Mouse (Mus musculus): ENCODE measurements around the gene Barhl1. TPM values are rescaled to one million over a fixed set of nuclear protein-coding genes. Genes with fewer than 3 reads are reported as not detected.
A peak's percentile ranks its signal among the peaks of the same experiment; 100 is the strongest.

Barhl1 gene
- 13.5 and 17.4 TPM in 2 replicates for polyA plus RNA-seq (2016; fragmentation: Nextera tagmentation; extraction: Ambion mirVana)

DNA sequence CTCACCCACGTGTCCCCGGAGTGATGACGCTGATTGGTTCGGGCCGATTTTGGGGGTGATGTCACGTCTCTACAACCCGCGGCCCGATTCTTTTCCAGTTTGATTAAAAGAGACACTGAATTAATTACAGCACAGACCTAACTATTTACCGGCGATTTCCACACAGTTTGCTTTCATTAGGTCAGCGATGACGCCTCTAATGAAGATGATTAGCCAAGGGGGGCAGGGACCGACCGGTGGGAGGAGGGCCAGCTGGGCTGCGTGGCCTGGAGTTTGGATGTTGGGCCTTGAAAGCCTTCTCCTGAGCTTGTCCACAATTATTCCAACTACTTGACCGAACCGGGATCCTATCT is at the start of gene Barhl1:
Gene Barhl1 (minus strand): TSS at position 156 of the 353 bp plus-strand sequence.
- H3K27me3 ChIP-seq (replicated peaks): peaks cover 96% of the 10 kb centered on the region
- H3K27ac ChIP-seq: 0 out of 2 replicates have a peak within 1 kb of the TSS, but pooled peaks have one; percentile 7
- H3K9me3 ChIP-seq: no peaks in the 10 kb centered on the region
- H3K9ac ChIP-seq: 0 out of 2 replicates have a peak within 1 kb of the TSS, but pooled peaks have one; percentile 29
- H3K36me3 ChIP-seq: no peaks in the 10 kb centered on the region
- peak within 1 kb of the TSS; percentile 32 for H3K4me3 ChIP-seq
- H3K4me2 ChIP-seq (replicated peaks): peak within 1 kb of the TSS; percentile 57
- H3K4me1 ChIP-seq: peaks cover 24% of the 10 kb centered on the region
- no peak for ATAC-seq (ENCODE audit: low FRiP score, low read depth)
- 1% methylated on average over 18 of the region's 18 CpGs for WGBS

DNA sequence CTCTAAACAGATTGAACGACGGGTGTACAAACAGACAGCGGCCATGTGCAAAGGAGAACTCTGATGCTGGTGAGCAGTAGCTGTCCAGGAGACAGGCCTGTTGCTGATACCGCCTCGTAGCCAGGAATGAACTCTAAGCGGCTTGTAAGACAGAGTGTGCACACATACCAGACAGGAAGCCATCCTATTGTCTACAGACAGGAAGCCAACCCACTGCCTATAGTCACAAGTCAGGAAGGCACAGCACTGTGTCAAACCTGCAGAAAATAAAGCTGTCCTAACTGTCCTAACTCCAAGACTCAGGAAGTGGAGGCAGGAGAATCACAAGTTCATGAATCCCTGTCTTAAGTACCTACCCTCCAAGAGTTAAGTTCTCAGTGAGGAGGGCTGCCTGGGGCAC is 47.1 kb upstream of the Barhl1 start:
- 84% methylated on average over 6 of the region's 6 CpGs for WGBS
- no peaks in the 10 kb centered on the region for H3K36me3 ChIP-seq
- H3K9ac ChIP-seq: no peak overlapping the region

DNA sequence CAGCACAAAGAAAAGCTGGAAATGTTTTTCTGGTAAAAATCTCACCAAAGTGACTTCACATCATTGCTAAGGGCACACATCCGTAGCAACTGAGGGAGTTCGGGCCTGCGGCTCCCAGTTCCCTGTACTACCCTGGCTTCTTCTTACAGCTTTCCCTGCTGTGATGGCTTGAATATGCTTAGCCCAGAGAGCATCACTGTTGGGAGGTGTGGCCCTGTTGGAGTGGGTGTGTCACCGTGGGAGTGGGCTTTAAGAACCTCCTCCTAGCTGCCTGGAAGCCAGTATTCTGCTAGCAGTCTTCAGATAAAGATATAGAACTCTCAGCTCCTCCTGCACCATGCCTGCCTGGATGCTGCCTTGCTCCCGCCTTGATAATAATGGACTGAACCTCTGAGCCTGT is 45.2 kb upstream of the Barhl1 start:
- Histone ChIP-seq H3K36me3 (no peaks in the 10 kb centered on the region), H3K4me1 (peaks cover 13% of the 10 kb centered on the region), H3K27ac (no peak overlapping the region), H3K4me2 (replicated peaks) (no peak overlapping the region), H3K9me3 (no peaks in the 10 kb centered on the region), H3K9ac (no peak overlapping the region), H3K4me3 (no peak overlapping the region), H3K27me3 (replicated peaks) (peaks cover 52% of the 10 kb centered on the region)
- 64% methylated on average over 5 of the region's 5 CpGs for WGBS
- no peak for ATAC-seq (ENCODE audit: low FRiP score, low read depth)

More for the DNA sequence above, 47.1 kb upstream of the Barhl1 start:
- Histone ChIP-seq H3K27me3 (replicated peaks) (peaks cover 71% of the 10 kb centered on the region), H3K27ac (no peak overlapping the region), H3K4me1 (peaks cover 26% of the 10 kb centered on the region), H3K4me2 (replicated peaks) (no peak overlapping the region), H3K4me3 (no peak overlapping the region), H3K9me3 (no peaks in the 10 kb centered on the region)
- ATAC-seq (ENCODE audit: low FRiP score, low read depth): no peak

DNA sequence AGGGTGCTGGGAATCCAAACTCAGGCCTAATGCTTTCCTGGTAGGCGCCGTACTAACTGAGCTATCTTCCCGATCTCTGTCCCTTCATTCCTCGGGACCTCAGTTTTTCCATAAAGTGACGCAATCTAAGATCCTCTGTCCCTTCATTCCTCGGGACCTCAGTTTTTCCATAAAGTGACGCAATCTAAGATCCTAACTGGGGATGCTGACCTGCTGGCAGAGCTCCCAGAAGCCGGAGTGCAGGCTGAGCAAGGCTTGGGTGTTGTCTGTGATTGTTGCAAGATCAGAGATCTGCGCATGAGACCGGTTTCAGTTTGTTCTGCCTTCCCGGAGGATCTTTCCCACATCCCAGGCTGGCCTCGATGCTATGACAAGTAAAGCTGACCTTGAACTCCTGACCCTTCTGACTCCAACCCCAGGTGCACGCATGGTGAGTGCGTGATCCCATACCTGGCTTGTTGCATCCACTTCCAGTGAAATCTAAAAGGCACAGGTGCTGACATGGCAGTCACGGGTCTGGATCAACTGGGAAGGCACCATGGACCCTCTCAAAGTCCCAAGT is 44.6 kb upstream of the Barhl1 start:
- Histone ChIP-seq H3K4me2 (replicated peaks) (no peak overlapping the region), H3K27me3 (replicated peaks) (peaks cover 53% of the 10 kb centered on the region), H3K27ac (no peak overlapping the region), H3K9ac (no peak overlapping the region), H3K4me3 (no peak overlapping the region), H3K36me3 (no peaks in the 10 kb centered on the region), H3K9me3 (no peaks in the 10 kb centered on the region), H3K4me1 (peaks cover 8% of the 10 kb centered on the region)
- WGBS: 90% methylated on average over 15 of the region's 15 CpGs
- ATAC-seq (ENCODE audit: low FRiP score, low read depth): no peak

DNA sequence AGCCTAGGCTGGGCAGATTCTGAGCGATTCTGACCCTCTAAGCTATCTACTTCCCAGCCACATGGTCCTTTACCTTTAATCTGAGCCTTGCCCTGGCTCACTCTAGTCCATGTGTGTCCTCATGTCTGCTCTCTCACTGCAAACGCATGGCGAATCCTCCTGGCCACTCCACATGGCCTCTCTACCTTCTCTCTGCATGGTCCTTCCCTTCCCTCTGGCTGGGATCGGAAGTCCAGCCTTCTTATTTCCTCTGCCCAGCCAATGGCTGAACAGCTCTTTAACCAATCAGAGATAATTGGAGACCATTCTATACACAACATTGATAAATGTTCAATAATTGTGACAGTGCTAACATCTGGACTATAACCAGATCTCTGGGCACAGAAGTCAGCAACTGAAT is 40.4 kb upstream of the Barhl1 start:
- ATAC-seq (ENCODE audit: low FRiP score, low read depth): no peak
- H3K4me3 ChIP-seq: no peak overlapping the region
- 85% methylated on average over 4 of the region's 4 CpGs for WGBS
- no peaks in the 10 kb centered on the region; the same call in 1 of the 2 replicates for H3K4me1 ChIP-seq
- H3K9me3 ChIP-seq: no peaks in the 10 kb centered on the region
- H3K9ac ChIP-seq: no peak overlapping the region
- no peaks in the 10 kb centered on the region for H3K36me3 ChIP-seq
- peaks cover 28% of the 10 kb centered on the region for H3K27me3 ChIP-seq (replicated peaks)
- H3K4me2 ChIP-seq (replicated peaks): no peak overlapping the region
- H3K27ac ChIP-seq: no peak overlapping the region

DNA sequence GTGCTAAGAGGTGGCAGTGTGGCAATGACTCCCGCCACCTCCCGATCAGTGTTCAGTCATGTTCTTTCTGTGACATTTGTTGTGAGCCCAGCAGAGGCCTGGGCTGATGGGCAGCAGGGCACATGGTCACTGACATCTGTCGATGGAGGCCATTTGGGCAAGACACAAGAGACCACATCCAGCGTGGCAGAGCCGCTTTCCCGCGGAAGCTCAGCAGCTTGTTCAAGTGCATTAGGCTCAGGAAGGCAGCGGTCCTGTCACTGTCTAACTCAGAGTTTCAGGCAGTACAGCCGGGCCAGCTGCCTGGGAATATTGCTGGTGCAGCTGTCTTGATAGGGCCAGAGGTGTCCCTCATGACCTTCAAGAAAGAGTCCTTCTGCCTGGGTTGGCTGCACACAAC is 38.1 kb upstream of the Barhl1 start:
- no peak overlapping the region for H3K9ac ChIP-seq
- no peaks in the 10 kb centered on the region for H3K9me3 ChIP-seq
- H3K4me1 ChIP-seq: no peaks in the 10 kb centered on the region; the same call in 1 of the 2 replicates
- no peak for ATAC-seq (ENCODE audit: low FRiP score, low read depth)
- 81% methylated on average over 9 of the region's 9 CpGs for WGBS
- H3K4me3 ChIP-seq: no peak overlapping the region
- no peak overlapping the region for H3K27ac ChIP-seq
- H3K4me2 ChIP-seq (replicated peaks): no peak overlapping the region
- no peaks in the 10 kb centered on the region for H3K36me3 ChIP-seq
- H3K27me3 ChIP-seq (replicated peaks): peaks cover 12% of the 10 kb centered on the region; the same call in 1 of the 2 replicates

DNA sequence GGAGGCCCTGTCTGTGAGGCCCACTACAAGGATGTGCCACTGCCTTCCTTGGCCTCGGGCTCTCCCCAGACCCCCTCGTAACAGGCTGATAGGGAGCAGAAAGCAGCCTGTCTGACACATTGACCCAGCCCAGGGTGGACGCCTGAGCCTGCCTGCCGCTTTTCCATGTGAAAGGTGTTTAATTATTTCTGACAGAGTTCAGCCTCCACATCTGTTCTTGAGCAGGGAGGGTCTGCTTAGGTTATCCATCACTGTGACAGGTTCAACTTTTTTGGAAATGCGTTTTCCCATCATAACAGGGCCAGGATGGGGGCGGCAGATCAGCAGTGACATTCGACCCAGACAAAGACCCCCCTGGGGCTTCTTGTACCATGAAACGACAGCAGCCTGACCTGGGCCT is 36.5 kb upstream of the Barhl1 start:
- no peaks in the 10 kb centered on the region; the same call in 1 of the 2 replicates for H3K4me1 ChIP-seq
- no peaks in the 10 kb centered on the region for H3K9me3 ChIP-seq
- H3K9ac ChIP-seq: no peak overlapping the region
- no peak overlapping the region for H3K4me2 ChIP-seq (replicated peaks)
- no peak overlapping the region for H3K4me3 ChIP-seq
- peaks cover 15% of the 10 kb centered on the region; the same call in 1 of the 2 replicates for H3K27me3 ChIP-seq (replicated peaks)
- no peak for ATAC-seq (ENCODE audit: low FRiP score, low read depth)
- WGBS: 31% methylated on average over 8 of the region's 8 CpGs
- H3K36me3 ChIP-seq: no peaks in the 10 kb centered on the region
- H3K27ac ChIP-seq: no peak overlapping the region

DNA sequence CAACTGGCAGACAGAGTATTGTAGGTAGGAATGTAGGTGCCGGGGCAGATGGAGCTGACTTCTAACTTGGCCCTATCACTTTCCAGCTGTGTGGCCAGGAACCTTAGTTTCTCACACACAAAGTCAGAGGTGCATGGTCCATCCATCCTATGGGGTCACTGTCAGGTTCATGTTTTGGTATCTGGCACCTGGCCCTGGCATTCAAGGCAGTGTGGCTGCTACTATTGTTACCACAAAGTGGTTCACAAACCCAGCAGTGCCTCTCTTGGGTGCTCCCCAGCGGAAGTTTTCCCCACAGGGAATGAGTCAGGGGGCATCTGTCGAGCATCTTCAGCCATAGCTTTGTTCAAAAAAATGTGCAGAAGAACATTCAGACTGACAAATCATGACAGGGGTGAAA is 29.8 kb upstream of the Barhl1 start:
- Histone ChIP-seq H3K9me3 (no peaks in the 10 kb centered on the region), H3K4me2 (replicated peaks) (no peak overlapping the region), H3K36me3 (no peaks in the 10 kb centered on the region), H3K27ac (no peak overlapping the region), H3K9ac (no peak overlapping the region), H3K4me3 (no peak overlapping the region), H3K4me1 (peaks cover 24% of the 10 kb centered on the region), H3K27me3 (replicated peaks) (peaks cover 6% of the 10 kb centered on the region; the same call in 1 of the 2 replicates)
- 83% methylated on average over 3 of the region's 3 CpGs for WGBS
- ATAC-seq (ENCODE audit: low FRiP score, low read depth): no peak

DNA sequence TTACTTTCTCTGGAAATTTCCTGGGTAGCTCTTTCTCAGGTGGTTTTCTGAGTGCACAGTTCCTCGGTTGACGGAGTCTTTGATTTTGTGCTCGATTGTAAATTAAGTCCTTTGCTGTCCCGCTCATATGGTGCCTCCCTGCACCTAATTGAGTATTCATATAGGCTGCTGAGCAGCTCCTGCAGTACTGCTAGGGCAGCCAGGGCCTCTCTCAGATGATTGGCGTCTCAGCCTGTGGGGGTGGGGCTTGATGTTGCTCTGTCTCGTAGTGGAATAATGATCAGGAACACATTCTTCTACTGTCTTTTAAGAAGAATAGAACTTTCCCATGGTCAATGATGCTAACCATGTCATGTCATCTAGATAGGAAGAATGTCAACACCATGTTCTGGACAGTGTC is 28.9 kb upstream of the Barhl1 start:
- H3K4me1 ChIP-seq: peaks cover 24% of the 10 kb centered on the region
- no peak overlapping the region for H3K4me2 ChIP-seq (replicated peaks)
- no peaks in the 10 kb centered on the region for H3K9me3 ChIP-seq
- H3K27me3 ChIP-seq (replicated peaks): peaks cover 13% of the 10 kb centered on the region
- no peak overlapping the region for H3K4me3 ChIP-seq
- H3K36me3 ChIP-seq: no peaks in the 10 kb centered on the region
- H3K27ac ChIP-seq: no peak overlapping the region
- ATAC-seq (ENCODE audit: low FRiP score, low read depth): no peak
- WGBS: 57% methylated on average over 6 of the region's 6 CpGs
- no peak overlapping the region for H3K9ac ChIP-seq

DNA sequence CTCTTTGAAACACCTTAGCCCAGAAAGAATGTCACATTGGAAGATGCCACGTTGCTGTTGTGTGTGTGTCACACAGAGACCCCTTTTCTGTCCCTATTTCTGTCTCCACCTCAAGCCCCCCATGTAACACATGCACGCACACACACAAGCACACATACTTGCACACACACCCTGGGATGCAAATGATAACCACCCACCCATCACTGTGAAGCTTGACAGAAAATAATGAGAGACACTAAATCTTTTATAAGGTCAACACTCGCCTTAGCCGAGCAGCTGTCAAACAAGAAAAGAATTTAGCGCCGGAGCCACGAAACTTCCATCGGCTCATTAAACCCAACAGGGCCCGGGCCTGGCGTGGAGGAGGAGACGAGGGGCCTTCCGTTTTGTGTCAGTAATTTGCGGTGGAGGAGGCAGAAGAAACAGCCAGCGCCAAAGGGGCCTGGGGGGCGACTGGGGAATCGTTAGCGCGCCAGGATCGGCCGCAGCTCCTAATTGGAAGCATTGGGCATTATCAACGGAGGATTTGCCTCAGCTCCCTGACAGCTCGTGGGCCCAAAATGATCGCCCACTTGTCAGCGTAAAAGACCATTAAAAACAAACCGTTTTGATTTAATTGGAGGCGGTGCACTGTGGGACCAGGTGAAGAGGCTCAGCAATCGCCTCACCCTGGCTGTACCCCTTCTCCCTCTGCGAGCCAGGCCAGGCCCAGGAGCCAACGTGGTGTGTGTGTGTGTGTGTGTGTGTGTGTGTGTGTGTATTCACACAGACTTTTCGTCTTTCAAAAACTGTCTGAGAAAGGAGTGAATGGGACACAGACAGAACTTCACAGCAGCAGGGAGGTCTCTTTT is 27.4 kb upstream of the Barhl1 start:
- Histone ChIP-seq H3K36me3 (no peaks in the 10 kb centered on the region), H3K4me3 (no peak overlapping the region), H3K27me3 (replicated peaks) (peaks cover 17% of the 10 kb centered on the region), H3K4me1 (peaks cover 24% of the 10 kb centered on the region), H3K4me2 (replicated peaks) (peak overlapping the region; percentile 40), H3K9me3 (no peaks in the 10 kb centered on the region), H3K9ac (no peak overlapping the region), H3K27ac (no peak overlapping the region)
- ATAC-seq (ENCODE audit: low FRiP score, low read depth): no peak
- WGBS: 18% methylated on average over 30 of the region's 30 CpGs

DNA sequence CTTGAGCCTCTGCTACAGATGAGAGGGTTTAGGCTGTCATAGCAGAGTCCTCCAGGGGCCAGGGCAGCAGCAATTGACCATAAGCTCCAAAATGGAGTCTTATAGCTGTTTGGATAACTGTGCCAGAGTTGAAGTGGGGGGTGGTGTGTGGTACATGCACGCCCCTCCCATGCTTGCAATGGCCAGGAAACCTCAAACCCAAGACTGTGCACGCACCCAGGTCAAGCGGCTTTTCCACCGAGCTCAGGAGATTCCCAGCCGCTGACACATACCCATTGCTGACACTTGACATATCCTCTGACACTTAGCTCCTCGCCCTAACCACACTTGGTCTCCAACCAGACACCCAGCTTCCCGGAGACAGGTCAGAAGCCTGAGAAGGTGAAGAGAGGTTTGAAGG is 22.5 kb upstream of the Barhl1 start:
- Histone ChIP-seq H3K9me3 (no peaks in the 10 kb centered on the region), H3K36me3 (no peaks in the 10 kb centered on the region), H3K4me2 (replicated peaks) (no peak overlapping the region), H3K9ac (no peak overlapping the region), H3K4me3 (no peak overlapping the region), H3K4me1 (peaks cover 15% of the 10 kb centered on the region), H3K27ac (no peak overlapping the region), H3K27me3 (replicated peaks) (peaks cover 14% of the 10 kb centered on the region)
- WGBS: 88% methylated on average over 7 of the region's 7 CpGs
- ATAC-seq (ENCODE audit: low FRiP score, low read depth): no peak

DNA sequence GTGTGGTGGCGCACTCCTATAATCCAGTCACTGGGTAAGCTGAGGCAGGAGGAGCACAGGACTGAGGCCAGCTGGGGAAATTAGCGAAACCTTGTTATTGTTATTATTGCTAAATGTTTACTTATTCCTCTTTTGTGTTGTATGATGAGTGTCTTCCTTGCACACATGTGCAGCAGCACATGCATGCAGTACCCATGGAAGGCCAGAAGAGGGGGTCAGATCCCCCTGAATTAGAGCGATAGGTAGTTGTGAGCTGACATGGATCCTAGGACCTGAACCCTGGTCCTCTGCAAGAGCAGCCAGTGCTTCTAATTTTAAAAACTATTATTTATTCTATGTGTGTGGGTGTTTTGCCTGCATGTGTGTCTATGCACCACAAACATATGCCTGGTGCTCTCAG is 14.1 kb upstream of the Barhl1 start:
- no peak for ATAC-seq (ENCODE audit: low FRiP score, low read depth)
- Histone ChIP-seq H3K4me2 (replicated peaks) (no peak overlapping the region), H3K9me3 (no peaks in the 10 kb centered on the region), H3K27ac (no peak overlapping the region), H3K36me3 (no peaks in the 10 kb centered on the region), H3K27me3 (replicated peaks) (peaks cover 29% of the 10 kb centered on the region), H3K4me3 (no peak overlapping the region), H3K4me1 (no peaks in the 10 kb centered on the region), H3K9ac (no peak overlapping the region)
- WGBS: 95% methylated on average over 3 of the region's 3 CpGs

All from neural tube, embryonic 12.5 days (tissue).